Mouse (Mus musculus) CD8-positive naive resting alpha-beta T cell, adult 2 months (primary cell): Measurements from ENCODE around the gene Ankrd17.
"Not testable (repeated sequence)": the region's sequence is repeated elsewhere in the genome, so short reads cannot be mapped to it uniquely, and the experiment has no call there.

Experiments used
- DNase-seq, 2 experiments: peaks; one replicate each; pipeline ENCODE4 v3.0.0; 2022; ENCODE audit warnings: low read depth in 2 of 2, low spot score in 2 of 2

Ankrd17 gene

DNA sequence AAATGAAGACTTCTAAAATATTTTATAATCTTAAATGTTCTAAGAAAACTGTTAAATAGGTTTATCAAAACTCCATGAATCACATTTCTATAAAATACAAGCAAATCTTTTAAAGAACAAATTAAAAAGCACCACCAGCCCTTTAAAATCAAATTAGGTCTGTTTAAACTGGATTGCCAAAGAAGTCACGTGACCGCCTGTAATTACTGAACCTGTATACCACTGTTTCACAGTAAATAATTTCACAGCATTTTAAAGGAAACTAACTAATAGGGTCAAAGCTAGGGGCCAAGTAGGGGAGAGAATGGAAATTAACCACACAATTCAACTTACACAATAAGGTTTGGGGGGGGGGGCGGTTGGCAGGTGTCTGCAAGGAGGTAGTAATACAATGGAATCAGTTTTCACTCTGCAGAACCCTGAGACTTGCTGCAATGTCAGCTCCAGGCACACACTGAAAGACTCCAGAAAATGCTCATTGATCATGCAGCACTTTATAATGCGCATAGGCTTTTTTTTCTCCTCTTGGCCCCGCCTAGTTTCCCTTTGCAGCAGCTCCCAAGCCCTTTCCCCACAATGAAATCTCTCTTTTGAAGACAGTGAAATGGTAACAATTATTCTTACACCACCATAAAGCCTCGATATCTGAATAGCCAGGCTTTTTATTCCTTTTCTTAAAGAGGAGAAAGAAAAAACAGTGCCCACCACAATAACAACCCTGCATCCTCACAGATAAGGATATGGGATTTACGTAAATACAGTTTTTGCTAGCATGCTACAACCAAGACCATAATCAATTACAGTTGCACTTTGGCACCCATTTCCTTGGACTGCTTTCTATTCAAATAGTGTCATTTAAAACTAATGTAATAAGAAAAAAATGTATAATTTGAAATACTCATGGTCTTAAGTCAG, 27.9 kb downstream of the Ankrd17 start:
- DNase-seq, result no peak

DNA sequence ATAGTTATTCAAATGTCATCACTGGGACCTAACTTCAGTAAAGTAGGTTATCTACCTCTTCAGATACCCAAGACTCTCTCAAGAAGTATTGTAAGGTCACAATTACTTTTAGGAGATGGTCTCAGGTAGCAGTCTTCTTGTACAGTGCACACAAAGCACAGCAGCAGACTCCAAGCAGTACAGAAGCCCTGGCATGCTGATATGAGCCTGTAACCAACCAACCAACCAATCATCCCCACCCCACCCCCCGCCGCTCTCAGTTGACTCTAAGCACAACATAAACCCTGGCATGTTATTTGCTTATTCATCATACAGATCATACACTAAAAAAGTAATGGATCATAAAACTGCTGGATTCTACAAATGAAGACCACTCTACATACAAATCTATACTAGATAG, 33.9 kb downstream of the Ankrd17 start:
- DNase-seq, result no peak

GRCm38 (mm10) chr5:90331071-90331470, 35.3 kb downstream of the Ankrd17 start:
- DNase-seq, result no peak

- DNase-seq, result no peak
Measured at GRCm38 (mm10) chr5:90298396-90298795, 68.0 kb downstream of the Ankrd17 start.

DNA sequence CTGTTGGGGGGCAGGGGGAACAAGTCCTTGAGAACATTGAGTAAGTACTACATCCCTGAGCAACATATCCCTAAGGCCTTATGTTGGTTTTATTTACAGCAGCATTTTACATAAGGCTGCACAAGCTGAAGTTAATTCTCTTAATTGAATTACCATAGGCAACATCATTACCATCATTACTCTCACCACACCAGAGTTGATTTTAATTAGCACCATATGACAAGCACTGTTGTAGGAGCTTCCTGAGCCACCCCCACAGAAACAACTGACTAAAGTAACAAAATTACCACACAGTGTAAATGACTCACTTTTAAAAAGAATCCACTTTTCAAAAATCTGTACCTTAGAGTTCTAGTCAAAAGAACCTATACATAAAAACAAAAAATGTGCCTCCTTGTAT, 76.5 kb downstream of the Ankrd17 start:
- no peak for DNase-seq

DNA sequence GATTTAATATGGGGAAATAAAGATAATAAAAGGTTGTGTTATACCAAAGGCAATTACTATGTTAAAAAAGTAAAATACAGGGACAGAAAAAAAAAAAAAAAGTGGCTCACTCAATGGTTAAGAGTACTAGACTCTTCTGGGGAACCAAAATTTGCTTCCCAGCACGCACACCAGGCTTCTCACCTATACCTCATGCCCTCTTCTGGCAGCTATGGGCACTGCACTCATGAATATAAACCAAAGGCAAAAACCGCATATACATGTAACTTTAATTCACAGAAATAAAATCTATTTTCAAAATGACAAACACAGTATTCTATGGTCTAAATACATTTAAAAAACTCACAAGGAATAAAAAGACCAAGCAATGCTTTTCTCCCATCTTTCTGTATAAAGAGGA, 79.8 kb downstream of the Ankrd17 start:
- DNase-seq, result peak; percentile 12 to 45

DNA sequence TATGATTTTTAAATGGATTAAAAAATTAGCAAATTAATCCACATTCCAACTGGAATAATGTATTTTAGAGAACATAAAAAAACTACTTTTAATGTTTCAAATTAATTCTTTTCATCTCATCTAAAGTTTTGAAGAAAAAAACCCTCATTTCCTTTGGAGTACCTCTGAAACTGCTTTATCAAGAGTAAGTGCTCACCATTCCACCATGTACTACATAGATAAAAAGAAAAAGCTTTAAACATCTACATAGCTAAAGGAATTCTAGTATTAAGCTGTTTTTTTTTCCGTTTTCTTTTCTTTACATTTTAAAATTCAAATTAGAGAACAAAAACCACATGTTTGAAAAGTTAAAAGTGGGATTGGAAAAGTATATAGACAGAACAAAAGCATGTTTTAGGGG, 86.3 kb downstream of the Ankrd17 start:
- DNase-seq, result no peak

- no peak for DNase-seq
Measured at GRCm38 (mm10) chr5:90279418-90279817, 87.0 kb downstream of the Ankrd17 start.

- no peak for DNase-seq
Measured at GRCm38 (mm10) chr5:90277443-90277842, 88.9 kb downstream of the Ankrd17 start.

DNA sequence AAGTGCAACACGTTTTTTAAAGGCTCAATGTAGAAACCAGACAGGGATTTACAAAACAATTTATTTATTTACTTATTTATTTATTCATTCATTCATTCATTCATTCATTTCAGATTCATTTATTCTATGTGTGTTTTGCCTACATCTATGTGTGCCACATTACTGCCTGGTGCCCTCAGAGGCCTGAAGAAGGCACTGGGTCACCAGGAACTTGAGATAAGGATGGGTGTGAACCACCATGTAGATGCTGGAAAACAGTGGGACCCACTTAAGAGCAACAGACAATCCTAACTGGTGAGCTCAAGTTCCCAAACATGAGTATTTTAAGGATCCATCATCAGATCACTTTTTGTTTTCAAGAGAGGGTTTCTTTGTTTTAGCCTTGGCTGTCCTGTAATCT, 91.6 kb downstream of the Ankrd17 start:
- no peak for DNase-seq

- DNase-seq, result not testable (repeated sequence)
Measured at GRCm38 (mm10) chr5:90262230-90262629, 104.1 kb downstream of the Ankrd17 start.

DNA sequence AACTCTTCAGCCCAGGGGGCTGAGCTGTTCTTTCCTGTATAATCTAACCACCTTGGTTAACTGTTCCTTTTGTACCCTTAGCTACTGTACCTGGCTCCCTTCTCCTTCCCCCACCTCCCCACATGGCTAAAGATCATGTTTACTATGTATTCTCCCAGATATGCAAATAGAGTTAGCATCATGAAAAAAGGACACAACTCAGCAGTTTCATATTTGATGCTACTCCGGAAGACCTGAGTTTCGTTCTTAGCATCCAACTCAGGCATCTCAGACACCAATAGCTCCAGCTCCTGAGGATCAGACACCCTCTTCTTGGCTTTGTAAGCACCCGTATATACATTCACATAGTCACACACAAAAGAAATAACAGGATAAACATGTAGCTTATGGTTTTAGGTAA, 109.4 kb downstream of the Ankrd17 start:
- no peak for DNase-seq

DNA sequence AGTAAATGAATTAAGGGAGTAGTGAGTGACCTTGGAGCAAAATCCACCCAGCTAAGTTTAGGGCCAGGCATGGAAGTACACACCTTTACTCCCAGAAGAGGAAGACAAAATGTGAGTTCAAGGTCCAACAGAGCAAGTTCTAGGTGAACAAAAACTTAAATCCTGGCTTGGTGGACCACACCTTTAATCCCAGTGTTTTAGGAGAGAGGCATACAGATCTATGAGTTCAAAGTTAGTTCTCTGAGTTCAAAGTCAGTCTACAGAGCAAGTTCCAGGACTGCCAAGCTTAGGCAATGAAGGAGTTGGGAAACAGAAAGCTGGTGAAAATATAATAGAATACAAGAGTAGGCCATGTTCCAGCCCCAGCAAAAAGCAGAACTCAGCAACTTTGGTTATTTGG, 118.9 kb downstream of the Ankrd17 start:
- no peak for DNase-seq

GRCm38 (mm10) chr5:90246987-90247386, 119.4 kb downstream of the Ankrd17 start:
- no peak for DNase-seq

GRCm38 (mm10) chr5:90246567-90246966, 119.8 kb downstream of the Ankrd17 start:
- DNase-seq, result no peak

DNA sequence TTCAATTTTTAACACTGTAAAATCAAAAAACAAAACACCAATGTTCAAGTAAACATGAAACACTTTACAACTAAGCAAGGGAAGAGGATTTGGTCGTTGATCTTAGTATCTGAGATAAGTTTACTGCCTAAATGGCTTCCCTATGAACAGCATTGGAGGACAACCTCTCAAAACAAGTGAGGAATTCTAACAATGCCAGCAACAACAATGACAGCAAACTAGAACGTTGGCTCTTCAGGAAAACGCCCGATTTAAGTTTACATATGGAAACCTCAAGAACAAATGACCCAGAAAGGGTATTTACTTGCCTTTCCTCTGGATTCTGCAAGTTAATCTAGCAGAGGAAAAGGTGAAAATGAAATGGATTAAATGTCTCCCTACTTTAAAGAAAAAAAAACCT, 121.0 kb downstream of the Ankrd17 start:
- no peak for DNase-seq

DNA sequence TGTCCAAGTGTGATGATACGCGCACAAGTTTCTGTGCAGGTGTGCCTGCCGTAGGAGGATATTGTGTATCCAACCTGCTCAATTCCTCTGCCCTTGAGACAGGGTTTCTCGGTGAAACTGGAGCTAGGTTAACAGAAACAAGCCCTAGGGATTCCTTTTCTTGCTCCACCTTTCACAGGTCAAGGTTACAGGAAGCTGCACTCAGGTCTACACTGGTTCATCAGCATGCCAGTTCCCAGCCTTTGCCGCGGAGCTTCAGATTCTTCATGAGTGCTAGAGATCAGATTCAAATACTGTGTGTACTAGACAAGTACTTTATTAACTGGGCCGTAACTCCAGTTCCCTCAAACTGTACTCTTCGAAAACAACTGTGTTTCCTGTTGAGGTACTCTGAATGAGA, 131.2 kb downstream of the Ankrd17 start:
- DNase-seq, result no peak

GRCm38 (mm10) chr5:90233305-90233704, 133.1 kb downstream of the Ankrd17 start:
- DNase-seq, result no peak

DNA sequence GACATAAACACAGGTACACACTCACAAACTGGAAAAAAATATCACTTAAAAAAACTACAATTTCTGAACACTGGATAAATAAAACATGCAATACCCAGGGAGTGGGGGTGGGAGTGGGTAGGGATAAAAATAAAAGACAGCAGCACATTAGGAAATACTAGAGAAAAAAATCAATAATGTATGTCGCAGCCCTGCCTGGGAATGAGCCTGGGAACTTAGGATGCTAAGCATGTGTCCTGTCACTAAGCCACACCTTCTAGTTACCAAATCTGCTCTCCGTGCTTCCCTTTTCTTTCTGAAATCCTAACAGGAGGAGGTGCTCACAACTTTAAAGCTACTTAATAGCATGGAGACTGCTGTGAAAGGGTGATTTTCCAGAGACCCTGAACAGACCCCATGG, 136.6 kb downstream of the Ankrd17 start:
- DNase-seq, result no peak

DNA sequence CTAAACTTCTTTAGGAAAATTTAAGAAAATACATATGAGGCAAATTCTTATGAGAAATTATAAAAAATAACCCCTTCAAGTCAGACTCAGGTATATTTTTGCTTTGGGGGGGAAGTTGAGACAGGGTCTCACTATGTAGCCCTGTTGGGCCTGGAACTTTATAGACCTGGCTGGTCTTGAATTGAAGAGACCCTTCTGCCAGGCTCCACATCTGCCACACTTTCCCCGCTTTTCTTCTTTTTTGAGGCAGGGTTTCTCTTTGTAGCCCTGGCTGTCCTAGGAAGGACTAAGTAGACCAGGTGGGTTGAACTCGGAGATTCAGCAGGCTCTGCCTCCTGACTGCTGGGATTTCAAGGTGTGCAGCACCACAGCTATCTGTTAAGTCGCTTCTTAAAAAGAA, 139.7 kb downstream of the Ankrd17 start:
- no peak for DNase-seq

- no peak for DNase-seq
Measured at GRCm38 (mm10) chr5:90224730-90225129, 141.6 kb downstream of the Ankrd17 start.

DNA sequence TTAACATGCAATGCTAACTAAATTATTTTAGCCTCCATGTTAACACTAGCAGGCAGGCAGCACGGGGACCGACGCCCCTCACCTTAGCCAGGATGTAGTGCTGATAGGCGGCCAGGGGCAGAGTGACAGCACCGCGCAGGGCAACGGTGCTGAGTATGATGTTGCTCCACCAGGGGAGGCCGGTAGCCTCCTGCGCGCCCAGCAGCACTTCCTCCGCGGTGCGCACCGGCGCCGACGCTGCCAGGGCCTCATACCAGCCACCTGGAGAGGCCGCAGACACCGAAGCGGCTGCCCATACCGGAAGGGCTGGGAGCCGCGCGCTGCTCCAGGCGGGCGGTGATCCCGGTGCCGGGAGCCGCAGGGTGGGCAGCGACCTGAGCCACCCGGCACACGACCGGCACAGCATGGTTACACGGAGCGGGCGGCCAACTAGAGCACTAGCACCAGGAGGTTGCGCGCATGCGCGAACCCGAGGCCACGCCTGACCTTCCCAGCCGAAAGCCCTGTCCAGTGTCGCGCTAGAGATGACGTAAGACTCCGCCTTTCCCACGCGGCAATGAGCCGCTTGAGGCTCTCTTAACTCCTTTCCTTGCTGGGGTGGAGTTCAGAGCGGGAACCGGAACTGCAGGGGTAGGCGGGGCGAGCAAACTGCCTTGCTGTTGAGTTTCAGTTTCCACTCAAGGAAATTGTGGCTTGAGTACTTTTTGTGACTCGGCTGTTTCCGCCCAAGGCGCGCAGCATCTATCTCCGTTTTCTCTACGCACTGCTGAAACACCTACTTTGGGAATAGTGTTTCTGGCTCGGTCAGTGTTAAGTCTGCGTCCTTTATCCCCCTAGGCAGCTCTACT, 142.6 kb downstream of the Ankrd17 start, which contains the start of gene Cox18:
Cox18 (minus strand) TSS at position 468 of the 848 bp plus-strand sequence.
- DNase-seq, result peak; percentile 98
